Mouse (Mus musculus) frontal cortex, postnatal 10 days (tissue): Measurements from ENCODE around the gene Gpx4.
"Not testable (repeated sequence)": the region's sequence is repeated elsewhere in the genome, so short reads cannot be mapped to it uniquely, and the experiment has no call there.

Experiments
- DNase-seq, 2 experiments: peaks; one replicate each; pipeline ENCODE4 v3.0.0; 2022; ENCODE audit warnings: low spot score in 2 of 2, mixed read lengths in 1 of 2

Gpx4 gene

DNA sequence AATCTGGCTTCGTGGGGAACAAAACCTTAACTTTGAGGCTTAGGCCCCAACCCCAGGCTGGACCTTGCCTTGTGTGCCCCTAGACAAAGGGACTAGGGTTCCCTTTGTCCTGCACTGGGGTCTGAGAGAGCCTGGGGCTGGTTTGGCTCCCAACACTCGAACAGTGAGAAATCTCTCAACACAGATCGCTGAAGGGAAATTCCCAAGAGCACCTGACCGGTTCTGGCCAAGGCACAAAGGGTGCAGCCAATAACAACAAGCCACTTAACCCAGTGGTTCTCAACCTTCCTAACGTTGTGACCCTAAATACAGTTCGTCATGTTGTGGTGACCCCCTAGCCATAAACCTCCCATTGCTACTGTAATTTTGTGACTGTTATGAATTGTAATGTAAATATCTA lies 3.3 kb downstream of the Gpx4 start:
- DNase-seq = no peak

DNA sequence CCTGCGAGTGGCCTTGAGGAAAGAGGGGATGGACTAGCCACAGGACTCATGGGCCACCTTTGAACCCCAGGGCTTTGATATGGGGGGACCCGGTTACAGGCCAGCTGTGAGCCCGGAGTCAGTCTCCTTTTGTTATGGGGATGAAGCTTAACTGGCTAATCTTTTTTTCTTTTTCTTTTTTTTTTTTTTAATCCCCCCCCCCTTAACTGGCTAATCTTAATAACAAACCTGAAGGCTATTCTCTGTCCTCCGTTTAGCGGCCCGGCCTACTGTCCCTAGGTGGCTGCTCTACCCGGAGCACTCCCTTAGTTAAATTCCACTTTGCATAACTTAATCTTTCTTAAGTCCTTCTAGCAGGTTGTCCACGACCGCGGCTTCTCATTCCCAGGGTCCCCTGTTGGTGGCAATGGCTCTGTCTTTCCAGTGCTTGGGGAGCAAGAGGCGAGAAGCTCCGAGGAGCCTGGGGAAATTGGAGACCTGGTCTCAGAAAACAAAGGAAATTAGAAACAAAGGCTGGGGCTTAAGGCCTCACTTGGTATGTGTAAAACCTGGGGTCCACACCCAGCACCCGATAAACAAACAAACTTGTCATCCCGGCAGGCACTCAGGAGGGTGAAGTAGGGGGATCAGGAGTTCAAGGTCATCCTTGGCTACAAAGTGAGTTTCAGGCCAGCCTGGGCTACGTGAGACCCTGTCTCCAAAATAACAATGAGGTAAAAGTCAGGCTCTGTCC lies 4.1 kb downstream of the Gpx4 start:
- no peak for DNase-seq

DNA sequence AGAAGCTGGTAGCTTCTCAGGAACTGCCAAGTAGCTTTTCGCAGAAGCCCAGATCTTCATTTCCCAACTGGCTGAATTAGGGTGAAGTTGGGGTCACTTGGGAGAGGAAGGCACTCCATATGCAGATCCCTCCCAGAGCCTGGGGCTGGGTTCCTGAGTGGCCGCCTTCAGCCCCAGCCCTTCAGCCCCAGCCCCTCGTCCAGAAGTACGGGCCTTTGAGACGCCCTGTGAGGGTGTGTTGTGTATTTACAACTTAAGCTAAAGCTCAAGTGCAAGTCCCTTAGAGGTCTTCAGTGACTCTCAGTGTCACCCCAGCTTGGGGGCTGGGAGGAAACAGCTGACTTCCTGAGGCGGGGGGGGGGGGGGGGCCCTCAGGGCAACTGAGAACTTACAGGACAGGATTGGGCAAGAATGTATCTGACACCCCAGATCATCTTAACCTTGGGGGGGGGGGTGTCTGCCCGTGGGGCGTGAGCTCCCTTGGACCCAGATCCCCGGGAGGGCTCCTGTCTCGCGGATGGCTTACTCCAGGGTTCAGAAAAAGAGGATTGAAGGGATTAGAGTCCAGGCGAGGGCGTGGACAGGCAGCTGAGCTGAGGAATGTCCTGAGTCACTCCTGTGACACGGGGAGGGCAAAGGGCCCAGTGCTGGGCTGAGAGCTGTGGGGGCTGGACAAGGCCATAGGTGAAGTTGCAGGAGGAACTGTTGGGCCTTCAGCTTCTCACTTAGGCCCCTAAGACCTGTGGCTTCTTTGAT lies 4.8 kb downstream of the Gpx4 start:
- no peak for DNase-seq

DNA sequence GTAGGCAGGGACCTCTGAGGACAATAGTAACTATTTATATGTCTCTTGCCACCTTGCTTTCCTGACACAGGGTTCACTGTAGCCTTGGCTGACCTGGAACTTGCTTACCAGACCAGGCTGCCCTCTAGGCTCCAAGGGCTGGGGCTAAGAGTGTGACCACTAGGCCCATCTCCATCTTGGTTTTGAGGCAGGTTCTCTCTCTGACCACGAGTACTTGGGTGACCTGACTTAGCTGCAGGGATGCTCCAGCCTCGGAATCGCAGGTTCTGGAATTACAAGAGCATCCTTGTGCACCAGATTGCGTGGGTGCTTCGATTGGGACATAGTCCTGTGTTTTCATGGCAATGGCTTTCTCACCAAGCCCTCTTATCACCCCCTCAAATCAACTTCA lies 5.4 kb downstream of the Gpx4 start:
- no peak for DNase-seq

DNA sequence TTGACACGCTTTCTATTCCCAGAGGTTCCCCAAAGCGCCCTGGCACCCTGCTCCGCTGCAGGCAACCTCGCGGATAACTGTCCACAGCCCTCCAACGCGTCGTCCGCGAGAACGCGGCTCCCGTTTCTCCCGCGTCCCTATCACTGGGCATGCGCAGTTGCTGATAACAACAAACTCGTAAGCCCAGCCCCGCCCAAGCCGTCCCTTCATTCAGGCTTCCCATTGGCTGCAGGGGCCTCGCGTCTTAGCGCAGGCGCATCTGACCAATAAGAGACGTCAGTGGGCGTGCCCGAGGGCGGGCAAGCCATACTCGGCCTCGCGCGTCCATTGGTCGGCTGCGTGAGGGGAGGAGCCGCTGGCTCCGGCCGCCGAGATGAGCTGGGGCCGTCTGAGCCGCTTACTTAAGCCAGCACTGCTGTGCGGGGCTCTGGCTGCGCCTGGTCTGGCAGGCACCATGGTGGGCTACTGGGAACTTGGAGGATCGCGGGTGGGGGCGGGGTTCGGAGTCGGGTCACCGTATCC lies 6.4 kb downstream of the Gpx4 start:
- DNase-seq = peak; percentile 99 to 100

DNA sequence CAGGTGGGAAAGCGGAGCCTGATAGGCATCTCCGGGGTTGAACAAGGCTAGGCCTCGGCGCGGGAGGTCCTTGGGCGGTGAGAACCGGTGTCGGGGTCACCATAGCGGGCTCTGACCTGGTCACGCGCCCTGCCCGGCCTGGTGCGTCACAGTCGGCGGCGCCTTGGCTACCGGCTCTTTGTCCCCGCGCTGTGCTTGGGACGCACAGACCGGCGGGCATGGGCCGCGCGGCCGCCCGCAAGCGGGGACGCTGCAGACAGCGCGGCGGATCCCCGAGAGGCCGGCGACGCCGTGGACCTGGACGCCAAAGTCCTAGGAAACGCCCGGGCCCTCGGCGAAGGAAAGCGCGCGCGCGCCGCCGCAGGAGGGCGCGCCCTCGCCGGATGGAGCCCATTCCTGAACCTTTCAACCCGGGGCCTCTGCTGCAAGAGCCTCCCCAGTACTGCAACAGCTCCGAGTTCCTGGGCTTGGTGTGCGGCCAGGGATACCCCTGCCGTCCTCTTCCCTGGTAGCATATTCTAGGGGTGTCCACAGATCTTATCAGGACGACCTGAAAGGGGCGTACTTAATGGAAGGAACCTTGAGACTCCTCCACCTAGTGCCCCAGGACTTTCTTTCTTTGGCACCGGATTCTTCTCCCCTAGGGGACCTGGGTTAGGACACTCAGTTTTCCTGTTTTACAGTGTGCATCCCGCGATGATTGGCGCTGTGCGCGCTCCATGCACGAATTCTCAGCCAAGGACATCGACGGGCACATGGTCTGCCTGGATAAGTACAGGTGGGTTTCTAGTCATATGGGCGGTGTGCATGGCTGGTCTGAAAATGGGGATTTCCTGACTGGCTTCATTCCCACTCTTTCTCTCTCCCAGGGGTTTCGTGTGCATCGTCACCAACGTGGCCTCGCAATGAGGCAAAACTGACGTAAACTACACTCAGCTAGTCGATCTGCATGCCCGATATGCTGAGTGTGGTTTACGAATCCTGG lies 7.2 kb downstream of the Gpx4 start:
- DNase-seq = peak in 1 of 2 experiments; percentile 64

DNA sequence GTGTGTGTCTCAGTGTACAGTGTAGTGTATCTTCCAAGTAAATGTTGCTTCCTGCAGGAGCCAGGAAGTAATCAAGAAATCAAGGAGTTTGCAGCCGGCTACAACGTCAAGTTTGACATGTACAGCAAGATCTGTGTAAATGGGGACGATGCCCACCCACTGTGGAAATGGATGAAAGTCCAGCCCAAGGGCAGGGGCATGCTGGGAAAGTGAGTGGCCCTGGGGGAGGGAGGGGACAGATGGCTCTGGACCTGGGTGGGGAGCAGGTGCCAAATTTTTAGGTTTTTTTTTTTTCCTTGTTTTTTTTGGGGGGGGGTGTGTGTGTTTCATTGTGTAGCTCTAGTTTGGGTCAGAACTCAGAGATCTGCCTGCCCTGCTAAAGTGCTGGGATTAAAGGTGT lies 7.9 kb downstream of the Gpx4 start:
- not testable (repeated sequence) for DNase-seq

DNA sequence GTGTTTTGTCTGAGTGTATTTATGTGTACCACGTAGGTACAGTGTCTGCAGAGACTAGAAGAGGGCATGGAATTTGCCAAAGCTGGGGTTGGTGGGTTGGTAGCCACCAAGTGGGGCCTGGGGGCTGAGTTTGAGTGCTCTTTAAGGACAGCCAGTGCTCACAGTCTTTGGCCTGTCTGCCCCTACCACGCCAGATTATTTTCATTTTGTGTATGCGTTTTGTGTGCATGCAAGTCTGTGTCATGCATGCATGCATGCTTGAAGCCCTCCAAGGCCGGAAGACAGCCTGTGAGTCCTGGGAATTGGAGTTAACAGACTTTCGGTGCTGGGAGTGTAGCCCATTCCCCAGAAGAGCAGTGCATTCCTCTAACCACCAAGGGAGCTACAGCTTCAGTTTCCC lies 8.4 kb downstream of the Gpx4 start:
- no peak for DNase-seq

DNA sequence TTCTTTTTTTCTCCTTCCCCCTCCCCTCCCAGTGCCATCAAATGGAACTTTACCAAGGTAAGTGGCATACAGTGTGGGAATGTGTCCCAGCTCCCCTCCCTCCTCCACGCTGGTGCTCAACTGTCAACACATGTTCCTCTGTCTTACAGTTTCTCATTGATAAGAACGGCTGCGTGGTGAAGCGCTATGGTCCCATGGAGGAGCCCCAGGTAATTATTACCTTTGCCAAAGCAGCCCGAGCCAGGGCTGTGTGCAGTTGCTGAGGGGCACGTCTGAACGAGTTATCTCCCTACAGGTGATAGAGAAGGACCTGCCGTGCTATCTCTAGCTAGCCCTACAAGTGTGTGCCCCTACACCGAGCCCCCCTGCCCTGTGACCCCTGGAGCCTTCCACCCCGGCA lies 8.9 kb downstream of the Gpx4 start:
- no peak for DNase-seq

DNA sequence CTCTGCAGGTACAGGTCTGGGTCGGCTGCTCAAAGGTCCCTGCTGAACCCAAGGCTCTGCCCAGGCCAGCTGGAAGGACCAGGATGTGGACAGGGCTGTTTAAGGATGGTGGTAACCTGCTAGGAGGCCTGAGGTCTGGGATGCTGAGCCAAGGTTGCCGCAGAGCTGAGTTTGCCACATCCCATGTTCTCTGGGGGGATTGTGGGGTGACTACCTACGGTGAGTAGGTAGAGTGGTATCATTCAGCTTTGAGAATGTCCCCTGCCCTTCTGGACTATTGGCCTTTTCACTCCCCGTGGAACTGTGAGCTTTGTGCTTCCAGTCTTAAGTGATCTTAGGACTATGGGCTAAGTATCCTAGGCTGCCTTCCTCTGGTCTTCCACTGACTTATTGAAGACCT lies 9.5 kb downstream of the Gpx4 start:
- no peak for DNase-seq

DNA sequence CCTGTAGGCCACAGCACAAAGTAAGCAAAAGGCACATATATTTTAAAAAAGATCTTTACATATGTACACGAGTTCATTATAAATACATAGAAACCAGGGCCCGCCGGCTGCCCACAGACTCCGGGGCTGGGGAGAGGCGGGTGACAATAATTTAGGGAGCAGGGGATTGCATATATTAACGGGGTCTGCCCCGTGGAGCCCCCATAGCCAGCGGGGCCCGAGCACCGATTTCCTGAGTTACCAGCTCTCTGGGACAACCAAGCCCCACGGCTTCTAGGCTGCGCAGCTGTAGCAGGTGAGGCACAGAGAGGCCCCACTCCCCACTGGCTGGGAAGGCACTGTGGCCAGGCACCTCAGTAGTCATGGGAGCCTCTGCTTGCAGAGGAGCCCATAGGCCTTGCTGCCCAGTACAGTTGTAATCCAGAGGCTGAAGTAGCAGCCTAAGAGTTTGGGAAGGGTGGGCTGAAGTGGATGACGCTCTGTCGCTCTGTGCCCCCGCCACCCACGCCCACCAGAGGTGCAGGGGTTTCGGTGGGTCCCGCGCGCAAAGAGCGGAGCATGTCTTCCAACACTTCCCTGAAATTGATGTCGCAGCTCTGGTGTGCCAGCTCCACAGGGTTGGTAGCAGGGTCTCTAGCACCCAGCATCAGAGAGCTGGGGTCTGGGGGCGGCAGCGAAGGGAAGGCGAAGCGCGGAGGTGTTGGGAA lies 10.2 kb downstream of the Gpx4 start:
- DNase-seq = no peak

DNA sequence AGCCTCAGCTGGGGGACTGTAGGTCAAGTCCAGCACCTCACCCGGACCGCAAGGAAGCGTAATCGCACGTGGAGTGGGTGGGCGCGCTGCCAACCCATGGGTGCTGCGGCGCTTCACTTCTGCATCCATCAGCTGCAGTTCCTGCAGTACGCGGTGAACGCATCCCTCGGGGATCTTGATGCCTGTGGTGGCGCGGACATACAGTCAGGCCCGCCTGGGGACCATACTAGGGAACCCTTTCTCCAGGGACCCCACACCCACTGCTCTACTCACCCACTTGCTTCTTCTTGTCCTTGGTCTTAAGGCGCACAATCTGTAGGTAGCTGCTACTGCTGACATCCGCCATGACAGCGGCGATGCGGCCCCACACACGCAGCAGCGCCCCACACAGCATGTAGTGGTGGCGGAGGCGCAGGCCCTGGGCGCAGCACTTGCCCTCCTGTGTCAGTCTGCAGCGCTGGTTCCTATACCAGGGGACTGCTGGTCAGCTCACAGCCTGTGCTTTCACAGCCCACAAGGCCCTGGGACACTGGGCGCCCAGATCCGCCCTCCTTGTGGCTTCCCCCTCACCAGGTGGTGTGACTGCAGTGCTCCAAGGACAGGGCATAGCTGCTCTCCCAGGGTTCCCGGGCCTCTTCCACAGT lies 10.8 kb downstream of the Gpx4 start:
- no peak for DNase-seq

DNA sequence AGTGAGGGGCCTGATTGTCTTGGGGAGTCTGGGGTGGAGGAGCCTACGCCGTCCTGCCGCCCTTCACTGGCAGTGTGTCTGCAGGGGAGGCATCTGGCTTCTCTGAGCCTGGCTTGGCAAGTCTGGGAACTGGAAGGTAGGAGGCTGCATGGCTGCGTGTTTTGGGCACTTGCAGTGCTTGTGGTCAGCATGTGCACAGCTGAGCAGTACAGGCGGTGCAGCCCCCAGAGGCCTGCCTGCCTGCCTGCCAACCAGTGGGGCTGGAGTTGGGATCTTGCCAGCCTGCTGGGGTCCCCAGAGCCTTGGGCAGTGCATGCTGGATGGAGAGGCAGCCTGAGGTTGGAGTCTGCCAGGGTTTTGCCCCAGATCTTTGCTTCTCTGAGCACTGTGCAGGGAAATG lies 16.1 kb downstream of the Gpx4 start:
- no peak for DNase-seq

DNA sequence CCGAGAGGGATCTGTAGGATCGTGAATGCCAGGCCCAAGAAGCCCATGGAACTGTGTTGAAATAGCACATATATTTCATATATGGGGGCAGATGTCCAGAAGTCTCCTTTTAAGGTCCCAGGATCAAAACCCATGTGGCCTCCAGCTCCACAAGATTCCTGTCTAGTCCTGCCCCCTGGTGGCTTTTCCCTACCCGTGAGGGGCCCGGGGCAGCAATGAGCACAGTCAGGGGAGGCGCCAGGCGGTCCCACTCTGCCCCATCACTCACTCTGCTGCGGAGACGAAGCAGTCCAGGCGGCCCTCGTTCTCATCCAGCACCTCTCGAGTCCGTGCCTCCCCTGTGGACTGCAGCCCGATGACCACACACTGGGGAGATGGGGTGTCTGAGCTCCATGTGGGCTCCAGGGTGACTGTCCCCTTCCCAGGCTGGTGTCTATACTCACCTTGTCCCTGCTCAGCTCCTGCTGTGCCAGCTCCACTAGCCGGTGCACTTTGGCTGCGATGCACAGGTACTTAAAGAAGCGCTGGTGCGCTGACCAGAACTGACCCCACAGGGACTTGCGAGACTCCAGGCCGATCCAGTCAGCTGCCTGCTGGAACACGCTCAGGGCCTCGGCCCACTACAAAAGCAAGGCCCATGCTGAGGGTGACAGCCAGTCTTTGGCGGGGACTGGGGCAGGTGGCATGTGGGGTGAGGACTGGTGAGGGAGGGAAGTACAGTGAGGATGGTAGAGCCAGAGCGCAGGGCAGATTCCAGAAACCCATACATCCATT lies 17.1 kb downstream of the Gpx4 start:
- DNase-seq = no peak

DNA sequence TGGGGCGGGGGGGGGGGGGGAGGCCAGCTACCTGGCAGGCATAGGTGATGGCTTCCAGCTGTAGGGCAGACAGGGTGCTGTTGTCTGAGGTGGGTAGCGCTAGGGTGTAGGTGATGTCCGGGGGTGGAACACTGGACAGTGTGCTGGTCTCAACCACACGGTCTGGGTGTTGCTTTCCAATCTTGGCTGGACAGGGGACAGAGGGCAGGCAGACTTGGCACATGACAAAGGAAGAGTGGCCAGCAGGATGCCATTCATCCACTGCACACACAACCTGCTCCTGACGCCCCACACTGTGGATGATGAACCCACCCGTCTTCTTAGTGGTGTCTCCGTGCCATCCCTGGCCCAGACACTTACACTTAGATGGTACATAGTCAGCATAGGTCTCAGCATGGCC lies 22.3 kb downstream of the Gpx4 start:
- no peak for DNase-seq

DNA sequence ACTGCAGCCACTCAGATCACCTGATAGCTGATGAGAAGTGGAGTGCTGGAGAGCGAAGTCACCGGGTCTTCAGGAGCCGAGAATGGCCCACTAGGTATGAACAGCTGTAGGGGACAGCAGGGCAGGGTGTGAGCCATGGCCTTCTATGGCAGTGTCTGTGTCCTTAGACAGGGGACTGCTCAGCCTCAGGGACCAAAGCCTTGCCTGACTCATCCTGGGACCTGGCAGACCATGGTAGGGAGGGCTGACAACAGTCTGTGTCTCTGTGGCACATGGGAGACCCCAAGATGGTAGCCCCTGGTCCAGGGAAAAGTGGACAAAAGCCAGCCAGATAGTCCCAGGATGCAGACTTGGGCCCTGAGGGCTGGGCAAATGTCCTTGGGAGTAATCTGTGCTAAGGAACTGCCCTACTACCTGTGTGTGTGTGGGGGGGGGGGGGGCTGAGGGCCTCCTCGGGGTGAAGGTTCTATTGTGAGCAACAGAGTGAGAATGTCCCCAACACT lies 23.0 kb downstream of the Gpx4 start:
- DNase-seq = no peak

DNA sequence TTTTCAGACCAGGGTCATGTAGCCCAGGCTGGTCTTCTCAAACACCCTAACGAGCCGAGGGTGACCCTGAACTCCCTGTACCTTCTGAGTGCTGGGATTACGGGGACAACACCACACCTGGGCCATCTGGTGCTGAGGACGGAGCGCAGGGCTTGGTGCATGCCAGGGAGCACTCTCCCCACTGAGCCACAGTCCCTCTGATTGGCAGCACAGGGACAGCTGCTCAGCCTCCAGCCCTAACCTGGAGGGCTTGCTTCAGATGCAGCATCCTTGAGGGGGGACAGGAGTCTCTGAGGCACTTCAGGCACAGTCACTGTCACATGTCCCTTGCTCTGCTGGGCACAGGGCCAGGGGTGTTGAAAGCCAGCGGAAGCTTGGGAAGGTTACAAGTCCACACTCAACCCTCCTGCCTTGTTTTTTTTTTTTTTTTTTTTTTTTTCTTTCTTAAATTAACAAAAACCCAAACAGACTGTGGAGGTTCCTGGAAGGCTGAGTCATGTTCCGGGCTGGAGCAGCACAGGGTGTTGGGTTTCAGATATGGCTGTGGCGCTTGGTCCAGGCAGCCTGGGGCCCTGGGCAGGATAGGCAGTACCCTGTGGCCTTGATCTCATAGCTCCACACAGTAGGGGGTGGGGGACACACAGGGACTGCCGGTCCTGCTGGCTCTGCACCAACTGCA lies 24.0 kb downstream of the Gpx4 start:
- peak in 1 of 2 experiments; percentile 54 for DNase-seq

DNA sequence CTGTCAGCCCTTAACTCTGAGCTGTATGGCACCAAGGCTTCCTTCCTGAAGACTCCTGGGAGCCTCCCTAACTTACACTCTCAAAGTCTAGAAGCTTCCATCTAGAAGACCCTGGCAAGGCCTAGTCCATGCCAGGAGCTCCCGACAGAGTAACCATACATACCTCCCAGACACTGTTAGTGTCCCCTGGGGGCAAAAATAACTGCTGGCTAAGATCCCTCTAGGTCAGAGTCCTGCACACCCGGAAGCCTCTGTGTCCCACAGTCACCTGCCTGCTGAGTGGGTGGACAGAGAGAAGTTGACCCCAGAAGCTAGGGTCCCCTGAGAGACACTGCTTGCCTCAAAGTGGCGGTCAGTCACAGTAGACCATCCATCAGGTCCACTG lies 24.5 kb downstream of the Gpx4 start:
- no peak for DNase-seq
